Mouse (Mus musculus): ENCODE measurements around the gene Tbc1d10b.

- TF ChIP-seq CTCF (conservative IDR thresholded peaks at IDR 0.05; ENCODE audit: insufficient read depth, insufficient read length, low read depth, low read length) (no peak), POLR2A (IDR thresholded peaks at IDR 0.05; ENCODE audit: low read depth, low read length) (no peak)
Observed at GRCm38 (mm10) chr7:127223106-127223505, 14.8 kb upstream of the Tbc1d10b start.
